Mouse (Mus musculus): Measurements from ENCODE around the gene Myo10. TPM values are rescaled to one million over a fixed set of nuclear protein-coding genes. Genes with fewer than 3 reads are reported as not detected.

Myo10 gene
- polyA plus RNA-seq, 1 experiment from 2014 or later = 5.9 TPM

- H3K36me3 ChIP-seq (replicated peaks; ENCODE audit: insufficient read depth, low read length) = peaks cover 2% of the 10 kb centered on the region; the same call in 1 of the 2 replicates
- TF ChIP-seq EP300 (IDR thresholded peaks at IDR 0.05; ENCODE audit: low read depth) (no peak), CTCF (IDR thresholded peaks at IDR 0.05; ENCODE audit: low read depth) (no peak)
- H3K27ac ChIP-seq (ENCODE audit: low read depth) = no peak overlapping the region
- H3K4me3 ChIP-seq (ENCODE audit: low read depth, low read length) = no peak overlapping the region
- H3K9ac ChIP-seq (replicated peaks) = no peak overlapping the region
- H3K9me3 ChIP-seq (ENCODE audit: low read length) = no peaks in the 10 kb centered on the region
- ATAC-seq (no peak), DNase-seq (no peak)
- H3K27me3 ChIP-seq (ENCODE audit: insufficient read depth, low read length) = no peaks in the 10 kb centered on the region
- no peaks in the 10 kb centered on the region for H3K4me1 ChIP-seq (ENCODE audit: insufficient read depth)
- no peak overlapping the region for H3K4me2 ChIP-seq (ENCODE audit: low read depth, low read length)
- WGBS (ENCODE audit: insufficient replicate concordance) = 83% methylated on average over 11 of the region's 11 CpGs
Observed at GRCm38 (mm10) chr15:25704809-25705585, 82.7 kb downstream of the Myo10 start.

GRCm38 (mm10) chr15:25706874-25707554 is 84.7 kb downstream of the Myo10 start:
- WGBS (ENCODE audit: insufficient replicate concordance) = 81% methylated on average over 19 of the region's 19 CpGs
- Histone ChIP-seq H3K4me2 (ENCODE audit: low read depth, low read length) (no peak overlapping the region), H3K27me3 (ENCODE audit: insufficient read depth, low read length) (no peaks in the 10 kb centered on the region), H3K27ac (ENCODE audit: low read depth) (no peak overlapping the region), H3K9ac (replicated peaks) (no peak overlapping the region), H3K4me1 (ENCODE audit: insufficient read depth) (no peaks in the 10 kb centered on the region), H3K36me3 (replicated peaks; ENCODE audit: insufficient read depth, low read length) (peaks cover 2% of the 10 kb centered on the region; the same call in 1 of the 2 replicates), H3K9me3 (ENCODE audit: low read length) (no peaks in the 10 kb centered on the region), H3K4me3 (ENCODE audit: low read depth, low read length) (no peak overlapping the region)
- TF ChIP-seq CTCF (IDR thresholded peaks at IDR 0.05; ENCODE audit: low read depth) (no peak), EP300 (IDR thresholded peaks at IDR 0.05; ENCODE audit: low read depth) (no peak)
- ATAC-seq (no peak), DNase-seq (no peak)

GRCm38 (mm10) chr15:25707891-25708290 is 85.6 kb downstream of the Myo10 start:
- no peak for TF ChIP-seq CTCF (IDR thresholded peaks at IDR 0.05; ENCODE audit: low read depth)
- TF ChIP-seq EP300 (IDR thresholded peaks at IDR 0.05; ENCODE audit: low read depth) = no peak
- Histone ChIP-seq H3K4me1 (ENCODE audit: insufficient read depth) (peaks cover 2% of the 10 kb centered on the region; the same call in 1 of the 2 replicates), H3K9ac (replicated peaks) (no peak overlapping the region), H3K4me3 (ENCODE audit: low read depth, low read length) (no peak overlapping the region), H3K27me3 (ENCODE audit: insufficient read depth, low read length) (no peaks in the 10 kb centered on the region), H3K27ac (ENCODE audit: low read depth) (no peak overlapping the region), H3K4me2 (ENCODE audit: low read depth, low read length) (no peak overlapping the region), H3K9me3 (ENCODE audit: low read length) (no peaks in the 10 kb centered on the region), H3K36me3 (replicated peaks; ENCODE audit: insufficient read depth, low read length) (peaks cover 2% of the 10 kb centered on the region; the same call in 1 of the 2 replicates)
- DNase-seq (no peak), ATAC-seq (no peak)
- 76% methylated on average over 1 of the region's 1 CpGs for WGBS (ENCODE audit: insufficient replicate concordance)

- peaks cover 8% of the 10 kb centered on the region; the same call in 1 of the 2 replicates for H3K4me1 ChIP-seq (ENCODE audit: insufficient read depth)
- WGBS (ENCODE audit: insufficient replicate concordance) = 86% methylated on average over 10 of the region's 10 CpGs
- H3K27me3 ChIP-seq (ENCODE audit: insufficient read depth, low read length) = no peaks in the 10 kb centered on the region
- H3K9ac ChIP-seq (replicated peaks) = no peak overlapping the region
- H3K27ac ChIP-seq (ENCODE audit: low read depth) = no peak overlapping the region
- H3K36me3 ChIP-seq (replicated peaks; ENCODE audit: insufficient read depth, low read length) = no peaks in the 10 kb centered on the region; the same call in 1 of the 2 replicates
- H3K9me3 ChIP-seq (ENCODE audit: low read length) = no peaks in the 10 kb centered on the region
- no peak overlapping the region for H3K4me2 ChIP-seq (ENCODE audit: low read depth, low read length)
- H3K4me3 ChIP-seq (ENCODE audit: low read depth, low read length) = no peak overlapping the region
- no peak for TF ChIP-seq EP300 (IDR thresholded peaks at IDR 0.05; ENCODE audit: low read depth)
- no peak for TF ChIP-seq CTCF (IDR thresholded peaks at IDR 0.05; ENCODE audit: low read depth)
- ATAC-seq (no peak), DNase-seq (no peak)
Observed at GRCm38 (mm10) chr15:25710876-25711275, 88.6 kb downstream of the Myo10 start.

- no peak for TF ChIP-seq EP300 (IDR thresholded peaks at IDR 0.05; ENCODE audit: low read depth)
- no peak for TF ChIP-seq CTCF (IDR thresholded peaks at IDR 0.05; ENCODE audit: low read depth)
- H3K4me1 ChIP-seq (ENCODE audit: insufficient read depth) = peaks cover 8% of the 10 kb centered on the region; the same call in 1 of the 2 replicates
- WGBS (ENCODE audit: insufficient replicate concordance) = 74% methylated on average over 4 of the region's 4 CpGs
- H3K36me3 ChIP-seq (replicated peaks; ENCODE audit: insufficient read depth, low read length) = no peaks in the 10 kb centered on the region
- H3K9me3 ChIP-seq (ENCODE audit: low read length) = no peaks in the 10 kb centered on the region
- ATAC-seq (no peak), DNase-seq (no peak)
- no peak overlapping the region for H3K9ac ChIP-seq (replicated peaks)
- H3K4me3 ChIP-seq (ENCODE audit: low read depth, low read length) = no peak overlapping the region
- no peak overlapping the region for H3K27ac ChIP-seq (ENCODE audit: low read depth)
- H3K27me3 ChIP-seq (ENCODE audit: insufficient read depth, low read length) = no peaks in the 10 kb centered on the region
- H3K4me2 ChIP-seq (ENCODE audit: low read depth, low read length) = no peak overlapping the region
Observed at GRCm38 (mm10) chr15:25712877-25713276, 90.6 kb downstream of the Myo10 start.
